Mouse (Mus musculus) kidney, postnatal 0 days (tissue): ENCODE data around the gene Ryr1. TPM values are rescaled to one million over a fixed set of nuclear protein-coding genes. Genes with fewer than 3 reads are reported as not detected.

Experiments
- ATAC-seq: fragments of 200-750 bp; cut with Nextera tagmentation; replicated peaks from 2 replicates; pipeline ENCODE4 v1.8.0; 2017; ENCODE audit warnings: low read depth, moderate number of reproducible peaks, moderate TSS enrichment, moderate library complexity; ENCODE audit not compliant: low FRiP score
- DNase-seq: peaks from one replicate; pipeline ENCODE4 v3.0.0-alpha.2; 2016; ENCODE audit warnings: low spot score
- H3K27ac ChIP-seq: fragments of 300-500 bp; sonication (generic); 2 replicates; pipeline ENCODE4 v1.5.1; 2014; ENCODE audit warnings: mild to moderate bottlenecking
- H3K27me3 ChIP-seq: fragments of 300-500 bp; sonication (generic); 2 replicates; pipeline ENCODE4 v1.6.1; 2014; ENCODE audit warnings: low read length, mixed read lengths; ENCODE audit not compliant: insufficient read depth
- H3K36me3 ChIP-seq: fragments of 300-500 bp; sonication (generic); 2 replicates; pipeline ENCODE4 v1.6.1; 2014; ENCODE audit warnings: low read length, mixed read lengths; ENCODE audit not compliant: insufficient read depth
- H3K4me1 ChIP-seq: fragments of 300-500 bp; sonication (generic); replicated peaks from 2 replicates; pipeline ENCODE4 v1.6.1; 2014; ENCODE audit warnings: antibody characterized with exemption, low read length, mixed read lengths; ENCODE audit not compliant: insufficient read depth
- H3K4me2 ChIP-seq: fragments of 300-500 bp; sonication (generic); 2 replicates; pipeline ENCODE4 v1.6.1; 2014; ENCODE audit warnings: mild to moderate bottlenecking, low read length, moderate library complexity, mixed read lengths
- H3K4me3 ChIP-seq: fragments of 300-500 bp; sonication (generic); replicated peaks from 2 replicates; pipeline ENCODE4 v1.5.1; 2014; ENCODE audit warnings: low read depth, low read length
- H3K9ac ChIP-seq: fragments of 300-500 bp; sonication (generic); 2 replicates; pipeline ENCODE4 v1.6.1; 2014; ENCODE audit warnings: low read depth, low read length
- H3K9me3 ChIP-seq: fragments of 300-500 bp; sonication (generic); replicated peaks from 2 replicates; pipeline ENCODE4 v1.6.1; 2016; ENCODE audit warnings: low read length, inconsistent platforms, mixed read lengths
- CTCF ChIP-seq: IDR thresholded peaks from 2 replicates; pipeline ENCODE4 v1.5.1; 2016; ENCODE audit warnings: antibody characterized with exemption, low read depth, mild to moderate bottlenecking, moderate library complexity
- WGBS: fragments of 180-500 bp; shearing (Covaris S2); extraction: QIAGEN DNeasy Blood & Tissue Kit; methylation state at CpG from one replicate; pipeline ENCODE4 v1.1.7; 2014; 5-methylcytosine and 5-hydroxymethylcytosine counted together
- polyA plus RNA-seq: library from polyadenylated mRNA; unstranded; fragments of >200 nt; fragmentation: Nextera tagmentation; extraction: Ambion mirVana; gene quantifications from 2 replicates; pipeline ENCODE4 v1.2.1, GENCODE M21; 2015

Ryr1 gene
- polyA plus RNA-seq, 1 experiment from 2014 or later, result 0.17 TPM

DNA sequence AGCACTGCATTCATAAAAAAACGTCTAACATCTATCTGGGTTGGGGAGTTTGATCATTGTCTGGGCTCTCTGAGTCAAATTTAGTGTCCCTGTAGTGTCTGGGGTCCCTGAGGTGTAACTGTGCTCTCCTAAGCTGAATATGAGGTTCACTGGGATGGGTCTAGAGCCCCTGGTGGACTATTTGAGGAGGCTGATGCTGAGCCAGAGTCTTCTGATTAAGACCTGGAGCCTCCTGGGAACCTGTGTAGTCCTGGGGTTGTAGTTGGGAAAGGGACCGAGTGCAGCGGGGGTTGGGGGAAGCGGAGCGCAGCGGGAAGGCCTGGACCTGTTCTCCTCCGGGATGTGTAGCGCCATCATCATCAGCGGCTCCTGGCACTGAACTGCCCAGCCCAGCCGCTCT lies 38.1 kb downstream of the Ryr1 start:
- no peak for TF ChIP-seq CTCF
- Histone ChIP-seq H3K9ac (no peak overlapping the region), H3K36me3 (no peaks in the 10 kb centered on the region), H3K4me2 (no peak overlapping the region), H3K27ac (no peak overlapping the region), H3K4me1 (no peaks in the 10 kb centered on the region), H3K9me3 (no peaks in the 10 kb centered on the region), H3K4me3 (no peak overlapping the region), H3K27me3 (no peaks in the 10 kb centered on the region)
- DNase-seq (no peak), ATAC-seq (no peak)
- 96% methylated on average over 10 of the region's 10 CpGs for whole genome bisulfite sequencing

DNA sequence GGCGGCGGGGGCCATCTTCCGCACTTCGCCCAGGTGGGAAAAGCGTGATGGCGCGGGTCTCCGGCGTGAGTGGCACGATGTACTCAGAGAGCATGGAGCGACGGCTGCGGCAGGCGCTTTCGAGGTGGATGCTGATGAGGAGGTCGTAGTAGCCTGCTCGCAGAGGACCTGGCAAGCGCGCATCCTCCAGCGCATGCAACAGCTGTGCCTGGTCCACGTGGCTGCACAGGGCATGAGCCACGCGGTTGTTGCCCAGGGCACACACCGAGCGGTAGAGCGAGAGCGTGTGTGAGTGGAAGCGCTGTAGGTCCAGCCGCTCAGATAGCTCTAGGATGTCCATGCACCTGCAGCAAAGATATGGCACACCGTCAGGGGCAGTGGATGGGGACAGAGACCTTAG lies 39.0 kb downstream of the Ryr1 start:
- Histone ChIP-seq H3K4me3 (no peak overlapping the region), H3K9ac (no peak overlapping the region), H3K4me2 (no peak overlapping the region), H3K27me3 (no peaks in the 10 kb centered on the region), H3K4me1 (no peaks in the 10 kb centered on the region), H3K36me3 (no peaks in the 10 kb centered on the region), H3K27ac (no peak overlapping the region), H3K9me3 (no peaks in the 10 kb centered on the region)
- DNase-seq, result no peak
- ATAC-seq, result no peak
- no peak for TF ChIP-seq CTCF
- WGBS, result 94% methylated on average over 30 of the region's 30 CpGs

DNA sequence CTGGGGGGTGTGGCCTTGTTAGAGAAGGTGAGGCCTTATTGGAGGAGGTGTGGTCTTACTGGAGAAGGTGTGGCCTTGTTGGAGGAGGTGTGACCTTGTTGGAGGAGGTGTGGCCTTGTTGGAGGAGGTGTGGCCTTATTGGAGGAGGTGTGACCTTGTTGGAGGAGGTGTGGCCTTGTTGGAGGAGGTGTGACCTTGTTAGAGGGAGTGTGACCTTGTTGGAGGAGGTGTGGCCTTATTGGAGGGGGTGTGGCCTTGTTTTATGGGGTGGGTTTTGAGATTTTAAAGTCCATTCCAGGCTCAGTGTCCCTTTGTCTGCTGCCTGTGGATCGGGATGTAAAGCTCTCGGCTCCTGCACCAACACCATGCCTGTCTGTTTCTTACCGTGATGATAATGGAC lies 40.6 kb downstream of the Ryr1 start:
- no peaks in the 10 kb centered on the region for H3K4me1 ChIP-seq
- no peak overlapping the region for H3K27ac ChIP-seq
- no peak for TF ChIP-seq CTCF
- H3K9ac ChIP-seq, result no peak overlapping the region
- no peaks in the 10 kb centered on the region for H3K9me3 ChIP-seq
- no peak overlapping the region for H3K4me2 ChIP-seq
- ATAC-seq, result no peak
- no peak overlapping the region for H3K4me3 ChIP-seq
- no peak for DNase-seq
- WGBS, result 87% methylated on average over 3 of the region's 3 CpGs
- H3K36me3 ChIP-seq, result no peaks in the 10 kb centered on the region
- no peaks in the 10 kb centered on the region for H3K27me3 ChIP-seq

DNA sequence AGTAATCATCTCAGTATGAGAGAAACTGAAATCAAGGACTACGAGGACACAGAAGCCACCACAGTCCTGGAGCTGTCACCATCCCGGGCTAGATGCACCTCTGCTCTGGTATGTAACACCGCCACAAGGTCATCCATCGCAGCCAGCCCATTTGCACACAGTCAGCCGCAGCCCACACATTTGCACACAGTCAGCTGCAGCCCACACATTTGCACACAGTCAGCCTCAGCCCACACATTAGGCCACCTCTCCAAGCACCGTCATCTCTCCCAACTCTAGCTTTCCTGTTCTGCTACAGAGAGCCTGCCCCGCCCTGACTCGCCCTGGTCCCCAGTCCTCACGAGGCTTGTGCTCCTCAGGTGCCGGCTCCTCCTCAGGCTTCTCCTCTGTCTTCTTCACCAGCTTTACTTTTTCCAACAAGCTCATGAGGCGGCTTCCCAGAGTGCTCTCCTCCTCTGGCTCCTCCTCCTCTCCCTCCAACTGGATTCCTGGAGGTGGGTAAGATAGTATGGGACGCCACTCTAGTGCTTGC lies 45.5 kb downstream of the Ryr1 start:
- no peaks in the 10 kb centered on the region for H3K4me1 ChIP-seq
- no peak for ATAC-seq
- H3K4me2 ChIP-seq, result no peak overlapping the region
- H3K36me3 ChIP-seq, result no peaks in the 10 kb centered on the region
- no peaks in the 10 kb centered on the region for H3K27me3 ChIP-seq
- no peak overlapping the region for H3K27ac ChIP-seq
- no peak overlapping the region for H3K9ac ChIP-seq
- no peak for TF ChIP-seq CTCF
- H3K4me3 ChIP-seq, result no peak overlapping the region
- H3K9me3 ChIP-seq, result no peaks in the 10 kb centered on the region
- DNase-seq, result no peak
- WGBS, result 76% methylated on average over 12 of the region's 12 CpGs

DNA sequence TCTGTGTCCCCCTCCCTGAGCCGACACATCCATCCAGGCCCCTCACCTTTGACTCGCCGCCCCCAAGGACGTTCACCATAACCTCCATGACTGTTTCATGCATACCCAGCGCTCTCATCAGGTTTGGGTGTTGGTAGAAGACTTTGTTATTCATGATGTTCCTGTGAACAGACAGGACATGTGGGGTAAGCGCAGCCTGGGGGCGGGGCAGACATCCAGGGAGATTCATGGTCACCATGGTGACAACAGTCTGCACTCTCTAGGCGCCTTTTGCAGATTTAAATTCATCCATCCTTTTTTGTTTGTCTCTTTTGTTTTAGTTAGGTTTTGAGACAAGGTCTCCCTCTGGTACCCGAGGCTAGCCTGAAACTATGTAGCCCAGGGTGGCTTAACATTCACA lies 48.0 kb downstream of the Ryr1 start:
- Histone ChIP-seq H3K4me1 (no peaks in the 10 kb centered on the region), H3K4me3 (no peak overlapping the region), H3K9me3 (no peaks in the 10 kb centered on the region), H3K36me3 (no peaks in the 10 kb centered on the region), H3K27me3 (no peaks in the 10 kb centered on the region), H3K9ac (no peak overlapping the region), H3K4me2 (no peak overlapping the region), H3K27ac (no peak overlapping the region)
- ATAC-seq (no peak), DNase-seq (no peak)
- TF ChIP-seq CTCF, result no peak
- WGBS, result 81% methylated on average over 9 of the region's 9 CpGs

DNA sequence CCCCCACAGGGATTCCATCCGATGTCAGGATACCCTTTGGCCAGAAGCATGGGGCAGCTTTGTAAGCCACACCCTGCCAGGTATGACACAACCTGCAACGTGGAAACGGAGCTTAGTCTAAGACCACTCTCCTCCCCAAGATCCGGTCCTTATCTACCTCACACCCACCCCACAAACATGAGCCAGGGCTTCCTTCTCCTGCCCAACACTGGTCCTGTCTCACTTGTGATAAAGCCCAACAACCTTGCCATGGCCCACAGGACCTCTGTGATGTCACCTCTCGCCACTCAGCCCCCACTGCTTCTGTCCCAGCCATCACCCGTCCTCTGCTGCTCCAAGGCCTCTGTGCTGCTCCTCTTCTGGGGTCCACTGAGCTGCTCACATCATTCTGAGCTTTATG lies 49.8 kb downstream of the Ryr1 start:
- 79% methylated on average over 6 of the region's 6 CpGs for WGBS
- no peak for TF ChIP-seq CTCF
- no peaks in the 10 kb centered on the region for H3K4me1 ChIP-seq
- no peaks in the 10 kb centered on the region for H3K36me3 ChIP-seq
- no peaks in the 10 kb centered on the region for H3K9me3 ChIP-seq
- H3K9ac ChIP-seq, result no peak overlapping the region
- ATAC-seq (no peak), DNase-seq (no peak)
- H3K4me3 ChIP-seq, result no peak overlapping the region
- H3K27ac ChIP-seq, result no peak overlapping the region
- H3K27me3 ChIP-seq, result peaks cover 5% of the 10 kb centered on the region; the same call in 1 of the 2 replicates
- no peak overlapping the region for H3K4me2 ChIP-seq

DNA sequence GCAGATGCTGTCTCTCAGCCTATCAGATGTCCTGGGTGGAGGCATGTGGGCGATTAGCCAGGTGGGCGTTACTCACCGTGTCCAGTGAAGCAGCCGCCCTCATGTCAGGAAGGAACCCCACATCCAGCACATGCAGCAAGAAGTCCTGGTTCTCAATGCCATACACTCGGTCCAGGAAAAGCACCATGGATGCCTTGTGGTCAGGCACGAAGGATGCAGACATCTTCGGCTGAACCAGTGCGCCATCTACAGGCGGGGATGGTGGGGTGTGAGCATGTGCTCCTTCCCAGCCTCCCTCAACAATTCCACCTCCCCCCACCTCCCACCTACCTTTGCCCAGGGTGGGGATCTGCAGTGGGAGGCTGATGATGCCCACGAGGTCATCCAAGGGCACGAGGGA lies 52.3 kb downstream of the Ryr1 start:
- DNase-seq, result peak; percentile 18
- Histone ChIP-seq H3K4me2 (no peak overlapping the region), H3K9ac (no peak overlapping the region), H3K36me3 (no peaks in the 10 kb centered on the region), H3K9me3 (no peaks in the 10 kb centered on the region), H3K27ac (no peak overlapping the region), H3K4me1 (no peaks in the 10 kb centered on the region; the same call in 1 of the 2 replicates), H3K4me3 (no peak overlapping the region), H3K27me3 (peaks cover 8% of the 10 kb centered on the region; the same call in 1 of the 2 replicates)
- WGBS, result 45% methylated on average over 11 of the region's 11 CpGs
- TF ChIP-seq CTCF, result peak; percentile 57
- ATAC-seq, result no peak
